Mouse (Mus musculus): ENCODE data around the gene Ankrd10. TPM values are rescaled to one million over a fixed set of nuclear protein-coding genes. Genes with fewer than 3 reads are reported as not detected.

Gene Ankrd10
- total and polyA plus RNA-seq, 3 experiments, result 70.4 to 74.8 TPM; not detected in 1

DNA sequence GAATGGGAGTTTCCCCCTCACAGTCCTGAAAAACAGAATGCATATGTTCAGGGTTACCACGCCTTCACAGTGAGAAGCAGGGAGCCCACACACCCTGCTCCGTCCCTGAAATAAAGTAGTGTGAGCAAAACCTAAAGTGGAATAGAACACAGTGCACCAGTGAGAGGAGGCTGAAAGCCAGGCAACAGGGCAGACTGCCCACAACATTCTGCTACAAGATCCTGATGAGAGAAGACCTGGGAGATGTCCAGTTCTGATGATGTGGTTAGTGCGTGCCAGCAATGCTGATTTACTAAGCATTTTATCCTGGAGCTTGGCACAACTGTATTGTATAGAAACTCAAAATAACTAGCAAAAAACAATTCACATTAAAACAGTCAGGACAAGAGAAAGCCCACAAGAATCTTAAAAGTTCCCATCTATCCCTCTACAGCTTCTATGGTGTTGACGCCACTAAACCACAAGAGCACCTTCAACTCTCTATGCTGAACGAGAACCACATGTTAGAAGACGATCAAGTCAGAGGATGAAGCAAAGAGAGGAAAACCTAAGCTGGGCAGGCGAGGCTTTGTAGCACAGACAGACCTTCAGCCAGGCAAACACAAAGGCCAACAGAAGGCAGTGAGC is 6.9 kb downstream of the Ankrd10 start:
- H3K4me1 ChIP-seq (ENCODE audit: control insufficient read depth in 1 of 2, insufficient read depth in 2 of 2, low read length in 2 of 2), result peaks cover 0 to 14% of the 10 kb centered on the region in 2 experiments; a peak in 2 of 4 replicates
- no peak overlapping the region for H3K9ac ChIP-seq (ENCODE audit: control insufficient read depth, low read depth, low read length, poor library complexity, severe bottlenecking)
- peaks cover 20% of the 10 kb centered on the region for H3K79me2 ChIP-seq (ENCODE audit: control insufficient read depth, insufficient read depth, low read length, poor library complexity)
- TF ChIP-seq CTCF (IDR thresholded peaks at IDR 0.05 in 2 of 3, conservative IDR thresholded peaks at IDR 0.05 in 1 of 3; ENCODE audit: control insufficient read depth in 1 of 3, insufficient read depth in 1 of 3, low read depth in 2 of 3, low read length in 3 of 3, poor library complexity in 1 of 3, severe bottlenecking in 1 of 3) (no peak), NELFE (IDR thresholded peaks at IDR 0.05; ENCODE audit: low read depth, low read length) (no peak), POLR2AphosphoS2 (IDR thresholded peaks at IDR 0.05; ENCODE audit: low read length) (no peak), HCFC1 (IDR thresholded peaks at IDR 0.05; ENCODE audit: low read depth, low read length) (no peak), KAT2A (conservative IDR thresholded peaks at IDR 0.05; ENCODE audit: low read depth, low read length) (no peak), MAZ (IDR thresholded peaks at IDR 0.05; ENCODE audit: low read depth, low read length) (no peak), TBP (IDR thresholded peaks at IDR 0.05; ENCODE audit: low read depth, low read length) (no peak), RAD21 (IDR thresholded peaks at IDR 0.05; ENCODE audit: low read depth, low read length) (no peak), USF1 (IDR thresholded peaks at IDR 0.05; ENCODE audit: low read depth, low read length) (no peak), EP300 (IDR thresholded peaks at IDR 0.05; ENCODE audit: low read depth in 1 of 2, low read length in 2 of 2) (no peak)
- H3K9me3 ChIP-seq (replicated peaks; ENCODE audit: insufficient read depth, low read length), result no peaks in the 10 kb centered on the region
- no peaks in the 10 kb centered on the region for H3K27me3 ChIP-seq (ENCODE audit: control insufficient read depth in 1 of 2, insufficient read depth in 2 of 2, low read length in 2 of 2)
- DNase-seq (ENCODE audit: low read depth, low spot score), result no peak
- H3K36me3 ChIP-seq (ENCODE audit: control insufficient read depth in 1 of 2, insufficient read depth in 2 of 2, low read length in 2 of 2), result peaks cover 17 to 18% of the 10 kb centered on the region in 2 experiments
- H3K4me3 ChIP-seq (ENCODE audit: control insufficient read depth in 1 of 2, insufficient read depth in 1 of 2, low read depth in 2 of 2, low read length in 2 of 2), result no peak overlapping the region
- no peak overlapping the region for H3K27ac ChIP-seq (ENCODE audit: control insufficient read depth, low read depth, low read length)

DNA sequence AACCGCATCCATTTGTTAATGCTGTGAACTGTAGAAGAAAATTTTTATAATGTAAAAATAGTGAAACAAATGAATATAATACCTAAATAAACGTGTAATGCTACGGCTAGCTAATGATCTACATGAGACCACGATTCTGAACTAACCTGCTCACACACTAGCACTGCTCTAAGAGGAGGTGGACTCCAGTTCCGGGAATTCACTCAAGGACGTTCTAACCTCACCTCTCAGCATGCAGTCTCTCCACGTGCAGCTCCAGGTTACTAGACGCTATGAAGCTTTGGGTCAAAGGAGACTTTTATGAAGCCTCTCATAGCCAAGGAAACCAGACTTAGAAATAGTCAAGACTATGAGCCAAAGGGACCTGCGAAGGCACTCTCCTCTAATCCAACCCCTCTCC is 7.8 kb downstream of the Ankrd10 start:
- Histone ChIP-seq H3K4me1 (ENCODE audit: control insufficient read depth in 1 of 2, insufficient read depth in 2 of 2, low read length in 2 of 2) (peaks cover 0 to 6% of the 10 kb centered on the region in 2 experiments; a peak in 1 of 4 replicates), H3K36me3 (ENCODE audit: control insufficient read depth in 1 of 2, insufficient read depth in 2 of 2, low read length in 2 of 2) (peaks cover 13 to 19% of the 10 kb centered on the region in 2 experiments), H3K4me3 (ENCODE audit: control insufficient read depth in 1 of 2, insufficient read depth in 1 of 2, low read depth in 2 of 2, low read length in 2 of 2) (no peak overlapping the region), H3K27ac (ENCODE audit: control insufficient read depth, low read depth, low read length) (no peak overlapping the region), H3K9ac (ENCODE audit: control insufficient read depth, low read depth, low read length, poor library complexity, severe bottlenecking) (no peak overlapping the region), H3K27me3 (ENCODE audit: control insufficient read depth in 1 of 2, insufficient read depth in 2 of 2, low read length in 2 of 2) (no peaks in the 10 kb centered on the region), H3K79me2 (ENCODE audit: control insufficient read depth, insufficient read depth, low read length, poor library complexity) (peaks cover 14% of the 10 kb centered on the region), H3K9me3 (replicated peaks; ENCODE audit: insufficient read depth, low read length) (no peaks in the 10 kb centered on the region)
- TF ChIP-seq BHLHE40 (IDR thresholded peaks at IDR 0.05; ENCODE audit: borderline replicate concordance, low read depth, low read length) (no peak), TCF12 (IDR thresholded peaks at IDR 0.05; ENCODE audit: low read depth, low read length) (no peak), MAX (IDR thresholded peaks at IDR 0.05; ENCODE audit: low read length) (no peak), RCOR1 (IDR thresholded peaks at IDR 0.05; ENCODE audit: low read depth, low read length) (no peak), MAZ (IDR thresholded peaks at IDR 0.05; ENCODE audit: low read depth, low read length) (no peak), NELFE (IDR thresholded peaks at IDR 0.05; ENCODE audit: low read depth, low read length) (no peak), CHD2 (IDR thresholded peaks at IDR 0.05; ENCODE audit: low read length) (no peak), RAD21 (IDR thresholded peaks at IDR 0.05; ENCODE audit: low read depth, low read length) (no peak), ZKSCAN1 (IDR thresholded peaks at IDR 0.05; ENCODE audit: low read depth, low read length) (no peak), MYB (IDR thresholded peaks at IDR 0.05; ENCODE audit: low read depth, low read length) (no peak), E2F4 (IDR thresholded peaks at IDR 0.05; ENCODE audit: borderline replicate concordance, low read depth, low read length) (no peak), POLR2AphosphoS5 (IDR thresholded peaks at IDR 0.05; ENCODE audit: borderline replicate concordance, low read depth, low read length) (no peak), POLR2AphosphoS2 (IDR thresholded peaks at IDR 0.05; ENCODE audit: low read length) (no peak), EP300 (IDR thresholded peaks at IDR 0.05; ENCODE audit: low read depth in 1 of 2, low read length in 2 of 2) (no peak), CHD1 (IDR thresholded peaks at IDR 0.05; ENCODE audit: low read depth, low read length) (no peak), ZNF384 (IDR thresholded peaks at IDR 0.05; ENCODE audit: low read depth, low read length) (no peak)
- no peak for DNase-seq (ENCODE audit: low read depth, low spot score)
